Mouse (Mus musculus) lung, postnatal 25 days (tissue): ENCODE measurements around the gene Hnrnpc.
"Not testable (repeated sequence)": the region's sequence is repeated elsewhere in the genome, so short reads cannot be mapped to it uniquely, and the experiment has no call there.

ENCODE experiments used
- DNase-seq: peaks from one replicate; pipeline ENCODE4 v3.0.0; 2022; ENCODE audit warnings: low spot score

Hnrnpc gene

DNA sequence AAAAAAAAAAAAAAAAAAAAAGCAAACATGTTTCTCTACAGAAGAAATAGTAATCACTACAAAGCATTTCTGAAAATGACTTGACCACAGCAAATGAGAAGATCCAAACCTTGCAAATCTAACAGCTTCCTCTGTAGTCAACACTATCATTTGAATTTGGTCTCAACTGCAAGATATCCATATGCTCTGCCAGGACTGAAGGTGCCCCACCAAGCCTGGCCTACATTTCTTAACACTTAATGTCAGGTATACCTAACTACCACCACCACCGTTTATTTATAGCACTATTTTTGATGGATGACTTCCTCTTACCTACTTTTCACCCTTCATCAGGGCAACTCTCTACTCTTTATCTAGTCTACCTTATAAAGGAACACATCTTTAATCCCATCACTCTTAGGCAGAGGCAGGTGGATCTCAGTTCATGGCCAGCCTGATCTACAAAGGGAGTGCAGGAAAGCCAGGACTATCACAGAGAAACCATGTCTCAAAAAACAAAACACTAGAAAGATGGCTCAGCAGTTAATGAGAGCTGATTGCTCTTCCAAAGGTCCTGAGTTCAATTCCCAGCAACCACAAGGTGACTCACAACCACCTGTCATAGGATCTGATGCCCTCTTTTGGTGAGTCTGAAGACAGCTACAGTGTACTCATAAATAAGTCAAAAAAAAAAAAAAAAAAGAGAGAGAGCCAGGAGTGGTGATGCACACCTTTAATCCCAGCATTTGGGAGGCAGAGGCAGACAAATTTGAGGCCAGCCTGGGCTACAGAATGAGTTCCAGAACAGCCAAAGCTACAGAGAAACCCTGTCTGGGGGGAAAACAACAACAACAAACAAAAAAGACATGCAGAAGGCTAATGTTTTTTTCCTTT, 2.3 kb downstream of the Hnrnpc start:
- no peak for DNase-seq

GRCm38 (mm10) chr14:52100170-52100960, 3.5 kb downstream of the Hnrnpc start:
- no peak for DNase-seq

DNA sequence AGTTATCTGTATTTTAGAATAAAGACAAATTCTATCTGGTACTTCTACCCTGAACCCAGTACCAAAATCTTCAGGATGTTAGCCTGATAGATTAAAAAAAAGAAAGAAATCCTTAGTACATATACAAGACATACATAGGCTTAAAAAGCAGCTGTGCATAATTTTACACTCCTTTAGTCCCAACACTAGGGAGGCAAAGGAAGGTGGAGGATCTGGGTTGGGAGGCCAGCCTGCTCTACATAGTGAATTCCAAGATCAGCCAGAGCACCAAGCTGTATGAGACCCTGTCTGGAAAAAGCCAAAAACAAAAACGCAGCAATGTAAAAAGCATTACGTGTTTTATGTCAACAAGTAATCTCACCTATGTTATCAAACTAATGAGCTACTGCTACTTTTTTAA, 4.3 kb downstream of the Hnrnpc start:
- no peak for DNase-seq

DNA sequence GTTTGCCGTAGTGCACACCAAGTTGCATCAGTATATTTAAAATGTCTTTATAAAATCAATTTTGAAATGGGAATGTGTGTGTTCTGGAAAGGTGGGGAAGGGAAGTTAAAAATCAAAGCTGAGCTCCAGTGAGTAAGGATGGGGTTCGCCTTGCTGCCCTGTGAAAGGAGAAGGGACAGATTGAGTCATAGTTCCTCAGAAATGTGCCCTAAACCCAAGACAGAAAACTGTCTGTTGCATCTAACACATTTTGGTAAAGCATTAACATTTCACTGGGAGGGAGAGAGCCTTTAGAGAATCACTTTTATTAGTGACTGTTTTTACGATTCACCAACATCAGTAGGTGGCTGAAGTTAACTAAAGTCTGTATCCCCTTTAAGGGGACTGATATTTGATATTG, 5.4 kb downstream of the Hnrnpc start:
- DNase-seq: not testable (repeated sequence)

GRCm38 (mm10) chr14:52097191-52097590, 6.6 kb downstream of the Hnrnpc start:
- not testable (repeated sequence) for DNase-seq

GRCm38 (mm10) chr14:52094533-52094932, 9.3 kb downstream of the Hnrnpc start:
- DNase-seq: no peak

GRCm38 (mm10) chr14:52083083-52083482, 20.7 kb downstream of the Hnrnpc start:
- DNase-seq: no peak

GRCm38 (mm10) chr14:52071599-52072137, 32.2 kb downstream of the Hnrnpc start:
- DNase-seq: no peak

- DNase-seq: no peak
Measured at GRCm38 (mm10) chr14:52066135-52066534, 37.7 kb downstream of the Hnrnpc start.

- no peak for DNase-seq
Measured at GRCm38 (mm10) chr14:52061798-52062197, 42.0 kb downstream of the Hnrnpc start.

GRCm38 (mm10) chr14:52060800-52061199, 43.0 kb downstream of the Hnrnpc start:
- DNase-seq: no peak

- no peak for DNase-seq
Measured at GRCm38 (mm10) chr14:52059982-52060381, 43.8 kb downstream of the Hnrnpc start.

DNA sequence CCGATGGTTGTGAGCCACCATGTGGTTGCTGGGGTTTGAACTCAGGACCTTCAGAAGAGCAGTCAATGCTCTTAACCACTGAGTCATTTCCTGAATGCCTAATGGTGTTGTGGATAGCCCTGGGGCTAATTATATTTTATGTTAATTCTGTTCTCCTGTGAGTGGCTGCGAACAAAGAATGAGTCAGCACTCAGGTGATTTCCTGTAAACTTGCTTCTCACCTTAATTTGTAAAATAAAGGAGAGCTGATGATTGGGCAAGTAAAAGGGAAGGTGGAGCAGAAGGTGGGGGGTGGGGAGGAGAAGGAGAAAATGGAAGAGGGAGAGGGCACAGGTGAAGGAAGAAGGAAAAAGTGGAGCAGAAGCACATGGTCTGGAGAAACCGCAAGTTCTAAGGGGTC, 51.1 kb downstream of the Hnrnpc start:
- not testable (repeated sequence) for DNase-seq

GRCm38 (mm10) chr14:52045966-52046565, 57.8 kb downstream of the Hnrnpc start:
- DNase-seq: no peak

DNA sequence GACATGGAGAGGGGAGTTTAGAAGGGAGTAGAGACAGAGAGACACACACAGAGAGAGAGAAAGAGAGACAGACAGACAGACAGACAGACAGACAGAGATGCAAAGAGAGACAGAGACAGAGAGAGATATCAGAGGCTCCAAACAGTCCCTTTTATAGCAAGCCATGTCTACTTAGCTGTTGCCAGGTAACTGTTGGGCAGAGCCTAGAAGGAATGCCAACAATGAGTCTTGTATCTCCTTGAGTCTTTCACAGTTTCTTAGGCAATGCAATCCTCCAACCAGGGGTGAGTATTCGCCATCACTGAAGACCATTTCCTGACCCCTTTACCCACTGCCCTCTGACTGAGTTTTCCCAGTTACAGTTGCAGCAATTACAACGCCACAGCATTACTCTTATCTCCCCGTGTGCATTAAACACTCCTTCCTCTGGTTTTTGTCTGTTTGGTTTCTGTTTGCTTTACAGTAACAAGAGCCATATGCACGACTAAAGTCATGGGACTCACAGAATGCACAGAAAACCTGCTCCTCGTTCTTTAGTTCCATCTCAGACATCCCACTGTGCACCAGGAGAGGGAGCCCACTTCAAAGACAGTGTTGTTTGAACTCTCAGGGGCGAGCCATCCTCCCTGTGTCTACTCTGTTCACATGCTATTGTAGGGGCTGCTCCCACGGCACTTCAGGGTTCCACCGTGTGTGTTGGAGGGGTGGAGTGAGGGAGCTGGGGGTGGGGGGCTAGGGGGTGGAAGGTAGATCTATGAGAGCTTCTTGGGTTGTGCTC, 58.7 kb downstream of the Hnrnpc start:
- peak; percentile 12 for DNase-seq

DNA sequence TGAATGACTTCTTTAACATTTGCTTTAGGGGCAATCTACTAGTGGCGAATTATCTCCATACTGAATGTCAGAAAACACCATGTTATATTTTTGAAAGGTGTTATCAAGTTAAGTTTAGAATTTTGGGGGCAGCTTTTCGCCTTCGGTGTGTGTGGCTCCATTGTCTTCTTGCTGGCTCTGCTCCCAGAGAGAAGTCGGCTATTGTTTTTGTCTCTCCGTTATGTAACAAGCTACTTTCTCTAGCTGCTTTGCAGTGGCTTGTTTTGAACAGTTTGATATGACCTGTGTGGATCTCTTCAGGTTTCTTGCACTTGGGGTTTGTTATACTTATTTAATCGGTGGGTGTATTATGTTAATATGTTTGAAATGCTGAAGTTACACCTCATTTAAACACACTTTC, 60.4 kb downstream of the Hnrnpc start:
- no peak for DNase-seq

DNA sequence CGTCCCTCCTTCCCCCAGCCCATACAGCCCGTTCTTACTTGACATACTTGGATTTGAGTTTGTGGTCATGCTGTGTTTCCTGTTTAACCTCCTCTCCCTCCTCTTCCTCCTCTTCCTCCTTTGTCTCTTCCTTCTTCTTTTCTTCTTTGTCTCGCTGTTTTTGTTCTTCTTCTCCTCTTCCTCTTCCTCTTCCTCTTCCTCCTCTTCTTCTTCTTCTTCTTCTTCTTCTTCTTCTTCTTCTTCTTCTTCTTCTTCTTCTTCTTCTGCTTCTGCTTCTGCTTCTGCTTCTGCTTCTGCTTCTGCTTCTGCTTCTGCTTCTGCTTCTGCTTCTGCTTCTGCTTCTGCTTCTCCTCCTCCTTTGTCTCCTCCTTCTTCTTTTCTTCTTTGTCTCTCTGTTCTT, 61.5 kb downstream of the Hnrnpc start, which contains the start of gene Olfr221:
Gene Olfr221 (minus strand): TSS at position 101 of the 400 bp plus-strand sequence.
- not testable (repeated sequence) for DNase-seq

DNA sequence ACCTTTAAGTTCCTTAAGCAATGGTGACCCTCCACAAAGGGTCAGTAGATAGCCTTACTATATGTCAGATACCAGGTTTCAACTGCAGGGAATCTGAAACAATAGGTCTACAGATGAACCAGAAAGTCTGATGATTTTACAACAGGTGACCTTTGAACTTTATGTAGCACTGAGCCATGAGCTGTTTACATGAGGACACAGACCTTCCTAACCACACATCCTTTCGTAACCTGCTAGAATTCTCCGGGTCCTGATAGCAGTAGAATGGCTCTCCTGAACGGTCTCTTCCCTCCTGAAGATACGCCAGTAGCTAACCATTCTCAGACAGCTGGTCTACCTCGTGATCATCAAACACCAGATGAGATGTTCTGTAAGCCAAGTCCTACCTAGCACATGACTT, 64.5 kb downstream of the Hnrnpc start:
- no peak for DNase-seq

DNA sequence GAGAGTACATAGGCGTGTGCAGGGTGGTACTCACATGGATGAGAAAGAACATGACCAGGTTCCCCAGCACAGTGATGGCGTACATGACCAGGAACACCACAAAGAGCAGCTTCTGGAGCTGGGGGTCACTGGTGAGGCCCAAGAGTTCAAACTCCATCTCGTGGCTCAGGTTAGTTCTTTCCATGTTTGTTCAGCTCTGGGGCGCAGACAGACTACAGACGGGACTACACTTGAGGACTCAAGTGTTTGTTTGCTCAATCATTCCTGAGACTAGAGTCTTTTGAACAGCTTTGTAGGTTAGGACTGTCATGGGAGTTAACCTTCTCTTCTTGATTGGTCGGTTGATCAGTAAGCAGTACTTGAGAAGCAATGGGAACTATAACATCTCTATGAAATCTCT, 67.9 kb downstream of the Hnrnpc start:
- no peak for DNase-seq

- no peak for DNase-seq
Measured at GRCm38 (mm10) chr14:52026342-52026741, 77.5 kb downstream of the Hnrnpc start.

DNA sequence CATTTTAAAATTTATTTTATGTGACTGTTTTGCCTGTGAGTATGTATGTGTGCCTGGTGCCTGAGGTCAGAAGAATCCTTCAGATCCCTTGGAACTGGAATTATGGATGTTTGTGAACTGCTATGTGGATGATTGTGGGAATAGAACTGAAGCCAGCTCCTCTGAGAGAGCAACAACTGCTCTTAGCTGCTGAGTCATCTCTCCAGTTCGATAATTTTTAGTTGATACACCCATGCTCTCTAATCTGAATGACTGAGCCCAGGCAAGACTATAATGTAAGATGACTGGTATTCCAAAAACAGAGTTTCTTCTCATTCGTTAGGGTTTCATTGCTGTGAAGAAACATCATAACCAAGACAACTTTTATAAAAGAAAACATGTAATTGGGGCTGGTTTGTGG, 79.7 kb downstream of the Hnrnpc start:
- DNase-seq: no peak
